Mouse (Mus musculus): ENCODE measurements around the gene Vgf. TPM values are rescaled to one million over a fixed set of nuclear protein-coding genes. Genes with fewer than 3 reads are reported as not detected.

Vgf gene
- 0.82 and 0.94 TPM in 2 replicates for polyA plus RNA-seq (2016; fragmentation: Nextera tagmentation; extraction: Ambion mirVana)

DNA sequence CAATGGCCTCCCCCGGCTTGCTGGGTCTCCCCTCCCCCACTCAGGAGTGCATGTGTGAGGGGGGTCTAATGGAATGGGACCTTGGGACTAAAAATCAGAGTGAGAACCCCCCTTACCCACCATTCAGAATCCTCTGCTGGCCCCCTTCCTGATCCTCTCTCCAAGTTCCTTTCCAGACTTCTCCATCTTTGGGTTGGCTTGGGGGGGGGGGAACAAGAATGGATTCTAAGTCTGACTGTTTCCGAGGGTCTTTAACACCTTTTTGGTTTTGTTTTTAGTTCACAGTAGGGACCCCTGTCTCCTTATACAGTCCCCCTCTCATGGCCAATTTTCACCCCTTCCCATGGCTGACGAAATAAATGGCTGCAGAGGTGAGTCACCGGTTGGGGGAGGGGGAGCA lies at the start of gene Vgf:
Gene Vgf (plus strand): TSS at position 301 of the 400 bp plus-strand sequence.
- Histone ChIP-seq H3K4me1 (replicated peaks) (peaks cover 35% of the 10 kb centered on the region), H3K36me3 (no peaks in the 10 kb centered on the region), H3K4me3 (peak within 1 kb of the TSS; percentile 32), H3K27ac (no peak within 1 kb of the TSS), H3K9me3 (no peaks in the 10 kb centered on the region), H3K27me3 (ENCODE audit: insufficient read depth, poor library complexity, severe bottlenecking) (peaks cover 74% of the 10 kb centered on the region)
- DNase-seq (ENCODE audit: low spot score) = no peak
- 34% methylated on average over 4 of the region's 4 CpGs for WGBS

GRCm38 (mm10) chr5:136977769-136978168 lies 48.4 kb upstream of the Vgf start:
- DNase-seq (ENCODE audit: low spot score) = no peak
- Histone ChIP-seq H3K36me3 (peaks cover 23% of the 10 kb centered on the region), H3K27me3 (ENCODE audit: insufficient read depth, poor library complexity, severe bottlenecking) (no peaks in the 10 kb centered on the region), H3K4me1 (replicated peaks) (no peaks in the 10 kb centered on the region), H3K9me3 (no peaks in the 10 kb centered on the region), H3K27ac (no peak overlapping the region), H3K4me3 (no peak overlapping the region)
- WGBS = 74% methylated on average over 4 of the region's 4 CpGs

DNA sequence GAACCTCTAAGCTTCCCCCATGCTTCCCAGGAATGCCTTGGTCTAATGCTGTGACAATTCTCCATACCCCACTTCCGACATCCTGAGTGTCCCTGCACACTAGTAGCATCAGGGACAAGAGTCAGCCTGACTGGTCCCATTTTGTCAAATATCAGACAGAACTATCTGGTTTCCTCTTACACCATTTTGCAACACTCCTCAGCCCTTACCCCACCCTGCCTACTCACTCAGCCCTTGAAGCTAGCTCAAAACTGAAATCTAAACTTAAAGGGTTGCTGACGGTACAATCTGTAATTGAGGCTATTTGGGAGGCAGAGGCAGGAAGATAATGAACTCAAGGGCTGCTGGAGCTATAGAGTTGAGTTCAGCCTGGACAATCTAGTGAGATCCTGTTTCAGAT lies 46.4 kb upstream of the Vgf start:
- 88% methylated on average over 2 of the region's 2 CpGs for WGBS
- Histone ChIP-seq H3K27me3 (ENCODE audit: insufficient read depth, poor library complexity, severe bottlenecking) (no peaks in the 10 kb centered on the region), H3K4me3 (no peak overlapping the region), H3K9me3 (no peaks in the 10 kb centered on the region), H3K27ac (no peak overlapping the region), H3K36me3 (peaks cover 29% of the 10 kb centered on the region), H3K4me1 (replicated peaks) (no peaks in the 10 kb centered on the region)
- DNase-seq (ENCODE audit: low spot score) = no peak

GRCm38 (mm10) chr5:136980974-136981373 lies 45.2 kb upstream of the Vgf start:
- Histone ChIP-seq H3K27me3 (ENCODE audit: insufficient read depth, poor library complexity, severe bottlenecking) (no peaks in the 10 kb centered on the region), H3K27ac (no peak overlapping the region), H3K9me3 (no peaks in the 10 kb centered on the region), H3K4me1 (replicated peaks) (peaks cover 4% of the 10 kb centered on the region), H3K4me3 (no peak overlapping the region), H3K36me3 (peaks cover 29% of the 10 kb centered on the region)
- WGBS = 90% methylated on average over 8 of the region's 8 CpGs
- no peak for DNase-seq (ENCODE audit: low spot score)

DNA sequence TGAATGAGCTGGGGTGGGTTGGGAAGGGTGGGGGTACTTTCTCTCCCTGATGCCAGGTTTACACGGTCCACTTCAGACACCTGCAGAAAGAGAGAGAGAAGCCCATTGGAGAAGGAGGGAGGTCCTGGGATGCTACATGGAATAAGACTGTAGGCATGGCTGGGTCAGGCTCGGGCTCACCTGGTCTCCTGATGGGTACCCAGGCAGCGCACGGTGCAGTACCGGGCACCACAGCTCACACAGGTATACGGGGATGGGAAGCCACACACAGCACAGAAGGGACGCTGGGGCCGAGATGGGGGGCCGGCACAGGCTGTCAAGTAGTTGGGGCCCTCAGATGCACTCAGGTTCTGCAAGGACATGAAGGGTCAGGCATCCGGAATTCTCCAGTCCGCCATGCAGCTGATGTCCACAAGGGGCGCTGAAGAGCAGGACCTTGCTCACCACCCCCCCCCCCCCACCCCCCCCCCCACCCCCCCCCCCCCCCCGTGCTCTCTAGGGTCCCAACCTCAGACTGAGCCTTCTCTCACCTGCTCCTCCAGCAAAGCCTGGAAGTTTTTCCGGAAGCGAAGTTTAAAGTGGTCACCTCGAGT lies 43.8 kb upstream of the Vgf start:
- Histone ChIP-seq H3K27me3 (ENCODE audit: insufficient read depth, poor library complexity, severe bottlenecking) (no peaks in the 10 kb centered on the region), H3K27ac (no peak overlapping the region), H3K4me1 (replicated peaks) (peaks cover 9% of the 10 kb centered on the region), H3K9me3 (no peaks in the 10 kb centered on the region), H3K4me3 (no peak overlapping the region), H3K36me3 (peaks cover 29% of the 10 kb centered on the region)
- peak; percentile 51 for DNase-seq (ENCODE audit: low spot score)
- WGBS = 51% methylated on average over 16 of the region's 16 CpGs

DNA sequence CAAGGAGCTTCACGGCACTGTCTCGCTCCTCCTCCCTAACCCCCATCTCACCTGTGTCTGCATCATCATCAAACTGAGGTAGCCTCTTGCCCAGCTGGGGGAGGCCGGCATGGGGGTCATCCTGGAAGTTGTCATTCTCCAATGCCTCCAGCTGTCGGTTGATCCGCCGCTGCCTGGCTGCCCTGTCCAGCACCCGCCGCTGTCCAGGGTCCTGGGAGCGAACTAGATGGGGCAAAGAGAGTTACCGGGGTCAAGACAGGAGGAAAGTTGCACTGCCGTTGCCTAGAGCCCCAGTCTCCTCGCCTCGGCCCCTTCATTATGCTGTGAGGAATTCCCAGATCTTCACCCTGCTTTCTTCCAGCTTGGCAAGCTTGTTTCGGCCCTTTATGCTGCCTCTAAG lies 41.4 kb upstream of the Vgf start:
- Histone ChIP-seq H3K4me1 (replicated peaks) (peaks cover 25% of the 10 kb centered on the region), H3K36me3 (peaks cover 44% of the 10 kb centered on the region), H3K27ac (no peak overlapping the region), H3K4me3 (no peak overlapping the region), H3K9me3 (no peaks in the 10 kb centered on the region), H3K27me3 (ENCODE audit: insufficient read depth, poor library complexity, severe bottlenecking) (no peaks in the 10 kb centered on the region)
- WGBS = 58% methylated on average over 14 of the region's 14 CpGs
- DNase-seq (ENCODE audit: low spot score) = no peak

DNA sequence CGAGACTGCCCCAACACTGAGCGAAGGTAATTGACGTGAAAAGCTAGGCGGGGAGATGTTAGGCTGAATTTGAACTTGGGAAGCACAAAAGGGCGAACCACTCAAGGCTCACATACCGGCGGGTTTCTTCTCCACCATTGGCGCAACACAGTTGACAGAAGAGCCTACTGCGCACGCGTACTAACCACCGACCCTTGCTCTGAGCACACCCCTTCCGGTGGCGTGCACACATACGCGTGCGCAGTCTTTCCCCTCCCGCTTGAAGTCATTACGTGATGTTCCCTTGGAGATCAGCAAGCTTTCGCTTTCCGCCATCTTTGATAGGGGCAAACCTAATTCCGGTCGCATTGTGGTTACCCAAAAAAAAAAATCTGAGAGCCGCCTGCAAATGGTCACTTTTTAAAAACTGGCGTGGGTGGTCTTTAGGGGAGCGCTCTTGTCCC lies 39.5 kb upstream of the Vgf start, which contains the start of gene Plod3:
Gene Plod3 (plus strand): TSS at position 325 of the 443 bp plus-strand sequence.
- peak; percentile 96 for DNase-seq (ENCODE audit: low spot score)
- Histone ChIP-seq H3K9me3 (no peaks in the 10 kb centered on the region), H3K4me3 (peak within 1 kb of the TSS; percentile 94), H3K27ac (peak within 1 kb of the TSS; percentile 100), H3K4me1 (replicated peaks) (peaks cover 25% of the 10 kb centered on the region), H3K27me3 (ENCODE audit: insufficient read depth, poor library complexity, severe bottlenecking) (no peaks in the 10 kb centered on the region), H3K36me3 (peaks cover 47% of the 10 kb centered on the region)
- WGBS = under 1% methylated on average over 26 of the region's 26 CpGs

GRCm38 (mm10) chr5:136987138-136987933 lies 38.9 kb upstream of the Vgf start:
- H3K4me1 ChIP-seq (replicated peaks) = peaks cover 25% of the 10 kb centered on the region
- no peaks in the 10 kb centered on the region for H3K27me3 ChIP-seq (ENCODE audit: insufficient read depth, poor library complexity, severe bottlenecking)
- H3K27ac ChIP-seq = peak overlapping the region; percentile 100
- H3K36me3 ChIP-seq = peaks cover 47% of the 10 kb centered on the region
- under 1% methylated on average over 67 of the region's 67 CpGs for WGBS
- DNase-seq (ENCODE audit: low spot score) = peak; percentile 83
- H3K4me3 ChIP-seq = peak overlapping the region; percentile 94
- no peaks in the 10 kb centered on the region for H3K9me3 ChIP-seq

DNA sequence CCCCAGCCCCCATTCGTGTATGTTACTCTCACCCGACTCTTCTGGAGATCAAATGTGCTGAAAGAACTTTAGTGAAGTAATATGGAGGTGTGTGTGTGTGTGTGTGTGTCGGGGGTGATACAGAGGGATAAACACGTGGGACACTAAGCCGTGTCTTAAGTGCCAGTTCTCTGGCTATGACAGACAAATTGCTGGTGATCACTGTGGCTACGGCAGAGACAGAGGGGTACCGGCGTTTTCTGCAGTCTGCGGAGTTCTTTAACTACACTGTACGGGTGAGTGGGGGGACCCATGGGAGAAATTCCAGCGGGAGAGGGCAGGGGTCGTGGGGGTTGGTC lies 38.3 kb upstream of the Vgf start, which contains the start of gene Znhit1:
Gene Znhit1 (minus strand): TSS at position 88 of the 338 bp plus-strand sequence.
- H3K36me3 ChIP-seq = peaks cover 52% of the 10 kb centered on the region
- no peak for DNase-seq (ENCODE audit: low spot score)
- WGBS = 9% methylated on average over 12 of the region's 12 CpGs

DNA sequence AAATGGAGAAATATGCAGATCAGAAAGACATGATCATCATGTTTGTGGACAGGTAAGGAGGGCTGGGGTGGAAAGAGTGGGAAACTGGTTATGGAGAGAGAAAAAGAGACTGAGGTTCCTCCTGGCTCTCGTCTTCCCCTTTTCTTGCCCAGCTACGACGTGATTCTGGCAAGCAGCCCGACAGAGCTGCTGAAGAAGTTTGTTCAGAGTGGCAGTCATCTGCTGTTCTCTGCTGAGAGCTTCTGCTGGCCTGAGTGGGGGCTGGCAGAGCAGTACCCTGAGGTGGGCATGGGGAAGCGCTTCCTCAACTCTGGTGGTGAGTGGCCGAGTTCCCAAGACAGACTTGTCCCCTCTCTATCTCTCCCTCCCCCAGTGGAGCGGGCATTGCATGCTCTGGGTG lies 37.8 kb upstream of the Vgf start:
- DNase-seq (ENCODE audit: low spot score) = no peak
- Histone ChIP-seq H3K27me3 (ENCODE audit: insufficient read depth, poor library complexity, severe bottlenecking) (no peaks in the 10 kb centered on the region), H3K4me1 (replicated peaks) (peaks cover 25% of the 10 kb centered on the region), H3K36me3 (peaks cover 56% of the 10 kb centered on the region), H3K27ac (peak overlapping the region; percentile 100), H3K4me3 (peak overlapping the region; percentile 94), H3K9me3 (no peaks in the 10 kb centered on the region)
- 86% methylated on average over 7 of the region's 7 CpGs for WGBS

More for the DNA sequence above, 38.3 kb upstream of the Vgf start, which contains the start of gene Znhit1:
- Histone ChIP-seq H3K27me3 (ENCODE audit: insufficient read depth, poor library complexity, severe bottlenecking) (no peaks in the 10 kb centered on the region), H3K4me1 (replicated peaks) (peaks cover 25% of the 10 kb centered on the region), H3K4me3 (peak within 1 kb of the TSS; percentile 94), H3K27ac (peak within 1 kb of the TSS; percentile 100), H3K9me3 (no peaks in the 10 kb centered on the region)

DNA sequence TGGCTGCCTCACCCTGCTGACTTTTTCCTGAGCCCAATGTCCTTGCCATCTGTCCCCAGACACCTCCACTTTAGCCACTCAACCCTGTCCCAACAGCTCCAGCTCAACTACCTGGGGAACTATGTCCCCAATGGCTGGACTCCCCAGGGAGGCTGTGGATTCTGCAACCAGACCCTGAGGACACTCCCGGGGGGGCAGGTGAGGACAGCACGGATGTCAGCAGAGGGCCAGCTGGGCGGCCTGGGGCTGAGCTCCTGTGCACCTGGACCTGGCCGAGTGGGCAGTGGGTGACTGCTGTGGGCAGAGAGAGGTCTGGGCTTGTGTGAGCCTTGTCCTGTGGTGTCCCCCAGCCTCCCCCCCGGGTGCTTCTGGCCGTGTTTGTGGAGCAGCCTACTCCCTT lies 36.4 kb upstream of the Vgf start:
- DNase-seq (ENCODE audit: low spot score) = no peak
- Histone ChIP-seq H3K27me3 (ENCODE audit: insufficient read depth, poor library complexity, severe bottlenecking) (no peaks in the 10 kb centered on the region), H3K36me3 (peaks cover 65% of the 10 kb centered on the region), H3K4me1 (replicated peaks) (peaks cover 25% of the 10 kb centered on the region), H3K9me3 (no peaks in the 10 kb centered on the region), H3K27ac (no peak overlapping the region), H3K4me3 (no peak overlapping the region)
- 90% methylated on average over 6 of the region's 6 CpGs for WGBS

GRCm38 (mm10) chr5:136999449-136999848 lies 26.7 kb upstream of the Vgf start:
- peaks cover 23% of the 10 kb centered on the region for H3K36me3 ChIP-seq
- DNase-seq (ENCODE audit: low spot score) = no peak
- H3K27ac ChIP-seq = no peak overlapping the region
- no peaks in the 10 kb centered on the region for H3K9me3 ChIP-seq
- H3K4me1 ChIP-seq (replicated peaks) = peaks cover 17% of the 10 kb centered on the region
- no peaks in the 10 kb centered on the region for H3K27me3 ChIP-seq (ENCODE audit: insufficient read depth, poor library complexity, severe bottlenecking)
- 68% methylated on average over 5 of the region's 5 CpGs for WGBS
- no peak overlapping the region for H3K4me3 ChIP-seq

GRCm38 (mm10) chr5:137000612-137001011 lies 25.6 kb upstream of the Vgf start:
- no peaks in the 10 kb centered on the region for H3K27me3 ChIP-seq (ENCODE audit: insufficient read depth, poor library complexity, severe bottlenecking)
- H3K4me3 ChIP-seq = no peak overlapping the region
- peak; percentile 37 for DNase-seq (ENCODE audit: low spot score)
- peaks cover 17% of the 10 kb centered on the region for H3K4me1 ChIP-seq (replicated peaks)
- WGBS = 77% methylated on average over 2 of the region's 2 CpGs
- H3K36me3 ChIP-seq = peaks cover 12% of the 10 kb centered on the region
- H3K9me3 ChIP-seq = no peaks in the 10 kb centered on the region
- no peak overlapping the region for H3K27ac ChIP-seq
